Mouse (Mus musculus): ENCODE data around the gene Akap6. TPM values are rescaled to one million over a fixed set of nuclear protein-coding genes. Genes with fewer than 3 reads are reported as not detected.

Akap6 gene
- total and polyA plus RNA-seq, 3 experiments: 0.12 to 0.42 (median 0.33) TPM

- TF ChIP-seq KAT2A (IDR thresholded peaks at IDR 0.05; ENCODE audit: insufficient replicate concordance, low read length) (no peak), POLR2A (IDR thresholded peaks at IDR 0.05; ENCODE audit: low read depth, low read length) (no peak), IRF4 (IDR thresholded peaks at IDR 0.05; ENCODE audit: low read depth, low read length) (no peak), CTCF (conservative IDR thresholded peaks at IDR 0.05 in 1 of 2, IDR thresholded peaks at IDR 0.05 in 1 of 2; ENCODE audit: low read depth in 2 of 2, low read length in 2 of 2) (peak in 1 of 2 experiments; percentile 24; a peak in 1 of 4 replicates), SIN3A (IDR thresholded peaks at IDR 0.05; ENCODE audit: low read length) (no peak), ZC3H11A (IDR thresholded peaks at IDR 0.05; ENCODE audit: low read depth, low read length) (no peak), MYC (IDR thresholded peaks at IDR 0.05; ENCODE audit: low read depth, low read length) (no peak), TCF12 (IDR thresholded peaks at IDR 0.05; ENCODE audit: low read depth, low read length) (no peak), USF2 (conservative IDR thresholded peaks at IDR 0.05; ENCODE audit: low read depth, low read length) (peak; percentile 73), CHD2 (IDR thresholded peaks at IDR 0.05; ENCODE audit: low read length) (no peak), MXI1 (IDR thresholded peaks at IDR 0.05; ENCODE audit: low read depth, low read length) (no peak), JUND (conservative IDR thresholded peaks at IDR 0.05; ENCODE audit: low read depth, low read length) (no peak), UBTF (IDR thresholded peaks at IDR 0.05; ENCODE audit: low read depth, low read length) (peak; percentile 77; the same call in 1 of the 2 replicates), NRF1 (IDR thresholded peaks at IDR 0.05; ENCODE audit: low read depth, low read length) (no peak), ZKSCAN1 (IDR thresholded peaks at IDR 0.05; ENCODE audit: borderline replicate concordance, low read depth, low read length) (no peak), HCFC1 (IDR thresholded peaks at IDR 0.05; ENCODE audit: low read depth, low read length) (no peak), MAZ (IDR thresholded peaks at IDR 0.05; ENCODE audit: low read depth, low read length) (no peak), ETS1 (conservative IDR thresholded peaks at IDR 0.05; ENCODE audit: low read depth, low read length) (peak; percentile 36; the same call in 1 of the 2 replicates), EP300 (IDR thresholded peaks at IDR 0.05; ENCODE audit: low read length) (no peak), TBP (conservative IDR thresholded peaks at IDR 0.05; ENCODE audit: low read depth, low read length) (no peak), RCOR1 (conservative IDR thresholded peaks at IDR 0.05; ENCODE audit: low read depth, low read length) (no peak), E2F4 (IDR thresholded peaks at IDR 0.05; ENCODE audit: insufficient replicate concordance, low read depth, low read length) (no peak)
Observed at GRCm38 (mm10) chr12:53032762-53033161, 333.6 kb downstream of the Akap6 start (continued).

GRCm38 (mm10) chr12:53033404-53033913 lies 334.3 kb downstream of the Akap6 start:
- Histone ChIP-seq H3K4me1 (ENCODE audit: control insufficient read depth in 1 of 2, insufficient read depth in 2 of 2) (peaks cover 0 to 17% of the 10 kb centered on the region in 2 experiments; a peak in 2 of 4 replicates), H3K27me3 (replicated peaks) (no peaks in the 10 kb centered on the region), H3K4me2 (ENCODE audit: insufficient read depth, low read depth, poor library complexity, severe bottlenecking) (no peak overlapping the region), H3K4me3 (replicated peaks in 1 of 3; ENCODE audit: low read depth in 2 of 3, low read length in 2 of 3, poor library complexity in 1 of 3) (no peak overlapping the region), H3K27ac (ENCODE audit: insufficient read depth, low read depth) (no peak overlapping the region), H3K79me2 (replicated peaks; ENCODE audit: control insufficient read depth, extremely low read depth, insufficient read depth, poor library complexity, severe bottlenecking) (no peaks in the 10 kb centered on the region), H3K36me3 (replicated peaks in 1 of 2; ENCODE audit: control insufficient read depth in 1 of 2, insufficient read depth in 1 of 2, low read length in 1 of 2) (no peaks in the 10 kb centered on the region), H3K9me3 (replicated peaks; ENCODE audit: low read length) (no peaks in the 10 kb centered on the region), H3K9ac (ENCODE audit: insufficient read depth, low read depth) (no peak overlapping the region)
- TF ChIP-seq MAFK (IDR thresholded peaks at IDR 0.05; ENCODE audit: insufficient replicate concordance, low read length) (0 out of 2 replicates have a peak, but pooled peaks have one; percentile 23), MYC (IDR thresholded peaks at IDR 0.05; ENCODE audit: low read depth, low read length) (no peak)
- DNase-seq (ENCODE audit: extremely low read depth): no peak
- in situ Hi-C loops (cut with MboI; ENCODE audit: low pct_ligation_motif_present, low pct_unique_long_range_greater_than_20kb, low sequenced_read_pairs): no loop called here
- dilution Hi-C loops (cut with MboI; ENCODE audit: extremely low pct_ligation_motif_present, extremely low pct_unique_long_range_greater_than_20kb, low sequenced_read_pairs): no loop called here
